Mouse (Mus musculus): ENCODE data around the gene Galnt2. TPM values are rescaled to one million over a fixed set of nuclear protein-coding genes. Genes with fewer than 3 reads are reported as not detected.

The Galnt2 gene
- polyA plus RNA-seq, 1 experiment from 2014 or later: 54.3 TPM

- no peak overlapping the region for H3K4me3 ChIP-seq (ENCODE audit: low read depth, low read length)
- DNase-seq (ENCODE audit: low spot score) (peak; percentile 58), ATAC-seq (0 out of 2 replicates have a peak, but pooled peaks have one; percentile 21)
- peak overlapping the region; percentile 60 for H3K27ac ChIP-seq (ENCODE audit: low read length)
- peak overlapping the region; percentile 22; the same call in 1 of the 2 replicates for H3K4me2 ChIP-seq (replicated peaks; ENCODE audit: low read depth, low read length)
- H3K36me3 ChIP-seq (ENCODE audit: insufficient read depth, low read length): no peaks in the 10 kb centered on the region
- TF ChIP-seq CTCF (IDR thresholded peaks at IDR 0.05) (no peak), EP300 (IDR thresholded peaks at IDR 0.05) (no peak)
- H3K9me3 ChIP-seq (ENCODE audit: low read length): no peaks in the 10 kb centered on the region
- H3K9ac ChIP-seq (replicated peaks; ENCODE audit: low read depth): no peak overlapping the region
- H3K27me3 ChIP-seq (replicated peaks; ENCODE audit: insufficient read depth, low read length): no peaks in the 10 kb centered on the region
- peaks cover 16% of the 10 kb centered on the region; the same call in 1 of the 2 replicates for H3K4me1 ChIP-seq (ENCODE audit: insufficient read depth, low read depth, low read length)
- whole genome bisulfite sequencing: 14% methylated on average over 3 of the region's 3 CpGs
Observed at GRCm38 (mm10) chr8:124250255-124250654, 19.1 kb downstream of the Galnt2 start.

GRCm38 (mm10) chr8:124250785-124251184 lies 19.6 kb downstream of the Galnt2 start:
- no peak overlapping the region for H3K4me3 ChIP-seq (ENCODE audit: low read depth, low read length)
- H3K4me2 ChIP-seq (replicated peaks; ENCODE audit: low read depth, low read length): peak overlapping the region; percentile 22; the same call in 1 of the 2 replicates
- no peaks in the 10 kb centered on the region for H3K36me3 ChIP-seq (ENCODE audit: insufficient read depth, low read length)
- H3K4me1 ChIP-seq (ENCODE audit: insufficient read depth, low read depth, low read length): peaks cover 16% of the 10 kb centered on the region; the same call in 1 of the 2 replicates
- ATAC-seq: peak; percentile 84
- peak; percentile 97 for DNase-seq (ENCODE audit: low spot score)
- H3K27me3 ChIP-seq (replicated peaks; ENCODE audit: insufficient read depth, low read length): no peaks in the 10 kb centered on the region
- H3K9me3 ChIP-seq (ENCODE audit: low read length): no peaks in the 10 kb centered on the region
- peak overlapping the region; percentile 60 for H3K27ac ChIP-seq (ENCODE audit: low read length)
- 28% methylated on average over 4 of the region's 4 CpGs for WGBS
- TF ChIP-seq CTCF (IDR thresholded peaks at IDR 0.05): peak; percentile 28; the same call in 1 of the 2 replicates
- TF ChIP-seq EP300 (IDR thresholded peaks at IDR 0.05): peak; percentile 93
- no peak overlapping the region for H3K9ac ChIP-seq (replicated peaks; ENCODE audit: low read depth)

- no peak for TF ChIP-seq CTCF (IDR thresholded peaks at IDR 0.05)
- TF ChIP-seq EP300 (IDR thresholded peaks at IDR 0.05): peak; percentile 58
- ATAC-seq: peak; percentile 43; the same call in 1 of the 2 replicates
- Histone ChIP-seq H3K27me3 (replicated peaks; ENCODE audit: insufficient read depth, low read length) (no peaks in the 10 kb centered on the region), H3K9ac (replicated peaks; ENCODE audit: low read depth) (no peak overlapping the region), H3K9me3 (ENCODE audit: low read length) (no peaks in the 10 kb centered on the region), H3K36me3 (ENCODE audit: insufficient read depth, low read length) (no peaks in the 10 kb centered on the region), H3K4me2 (replicated peaks; ENCODE audit: low read depth, low read length) (no peak overlapping the region), H3K4me3 (ENCODE audit: low read depth, low read length) (no peak overlapping the region), H3K4me1 (ENCODE audit: insufficient read depth, low read depth, low read length) (peaks cover 30% of the 10 kb centered on the region), H3K27ac (ENCODE audit: low read length) (peak overlapping the region; percentile 73)
- WGBS: 44% methylated on average over 5 of the region's 5 CpGs
- DNase-seq (ENCODE audit: low spot score): peak; percentile 87
Observed at GRCm38 (mm10) chr8:124252533-124252950, 21.4 kb downstream of the Galnt2 start.

DNA sequence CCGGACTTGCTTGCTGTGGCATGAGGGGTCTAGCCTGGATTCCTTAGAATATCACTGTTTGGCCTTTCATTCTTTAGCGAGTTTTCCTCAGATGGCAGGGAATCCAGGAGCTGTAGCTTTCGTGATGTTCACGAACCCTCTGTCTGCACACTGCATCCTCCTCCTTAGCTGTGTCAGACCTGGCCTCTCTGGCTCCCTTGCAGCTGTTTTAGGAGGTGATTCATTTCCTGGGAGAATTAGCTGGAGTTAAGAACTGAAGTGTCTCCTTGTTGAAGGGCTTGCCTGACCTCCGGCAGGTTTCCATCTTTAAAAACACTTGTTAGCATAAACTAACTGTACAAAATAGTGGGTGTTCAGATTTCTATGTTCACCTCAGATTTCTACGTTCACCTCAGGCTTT lies 22.7 kb downstream of the Galnt2 start:
- no peak overlapping the region for H3K4me2 ChIP-seq (replicated peaks; ENCODE audit: low read depth, low read length)
- DNase-seq (ENCODE audit: low spot score): no peak
- no peaks in the 10 kb centered on the region for H3K36me3 ChIP-seq (ENCODE audit: insufficient read depth, low read length)
- peaks cover 34% of the 10 kb centered on the region for H3K4me1 ChIP-seq (ENCODE audit: insufficient read depth, low read depth, low read length)
- no peaks in the 10 kb centered on the region for H3K9me3 ChIP-seq (ENCODE audit: low read length)
- H3K27ac ChIP-seq (ENCODE audit: low read length): no peak overlapping the region
- no peak overlapping the region for H3K9ac ChIP-seq (replicated peaks; ENCODE audit: low read depth)
- H3K27me3 ChIP-seq (replicated peaks; ENCODE audit: insufficient read depth, low read length): no peaks in the 10 kb centered on the region
- WGBS: 76% methylated on average over 6 of the region's 6 CpGs
- no peak for TF ChIP-seq EP300 (IDR thresholded peaks at IDR 0.05)
- TF ChIP-seq CTCF (IDR thresholded peaks at IDR 0.05): no peak
- H3K4me3 ChIP-seq (ENCODE audit: low read depth, low read length): no peak overlapping the region
- ATAC-seq: no peak

GRCm38 (mm10) chr8:124256841-124257240 lies 25.6 kb downstream of the Galnt2 start:
- DNase-seq (ENCODE audit: low spot score) (peak; percentile 50), ATAC-seq (peak; percentile 46)
- Histone ChIP-seq H3K27me3 (replicated peaks; ENCODE audit: insufficient read depth, low read length) (no peaks in the 10 kb centered on the region), H3K4me1 (ENCODE audit: insufficient read depth, low read depth, low read length) (peaks cover 35% of the 10 kb centered on the region), H3K36me3 (ENCODE audit: insufficient read depth, low read length) (no peaks in the 10 kb centered on the region), H3K9me3 (ENCODE audit: low read length) (no peaks in the 10 kb centered on the region), H3K4me3 (ENCODE audit: low read depth, low read length) (no peak overlapping the region), H3K9ac (replicated peaks; ENCODE audit: low read depth) (no peak overlapping the region), H3K27ac (ENCODE audit: low read length) (peak overlapping the region; percentile 57), H3K4me2 (replicated peaks; ENCODE audit: low read depth, low read length) (no peak overlapping the region)
- 59% methylated on average over 9 of the region's 9 CpGs for WGBS
- TF ChIP-seq CTCF (IDR thresholded peaks at IDR 0.05) (no peak), EP300 (IDR thresholded peaks at IDR 0.05) (no peak)

DNA sequence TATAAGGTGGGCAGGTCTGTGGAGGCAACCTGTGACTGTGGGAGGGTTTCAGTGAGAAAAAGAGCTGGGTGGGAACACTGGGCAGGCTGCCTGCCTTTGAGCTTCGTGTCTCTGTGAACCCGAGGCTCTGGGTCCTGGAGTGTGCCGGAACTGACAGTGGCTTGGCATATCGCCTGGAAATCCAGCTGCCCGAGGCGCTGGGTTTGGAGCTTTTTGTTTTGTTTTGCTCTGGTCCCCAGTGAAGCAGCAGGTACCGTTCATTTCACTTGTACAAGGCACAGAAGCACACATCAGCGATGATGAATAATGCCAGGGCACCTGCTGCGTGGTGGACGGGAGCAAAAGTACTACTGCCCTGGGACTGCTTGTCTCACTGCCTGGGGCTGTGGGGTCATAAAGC lies 26.2 kb downstream of the Galnt2 start:
- Histone ChIP-seq H3K9me3 (ENCODE audit: low read length) (no peaks in the 10 kb centered on the region), H3K9ac (replicated peaks; ENCODE audit: low read depth) (no peak overlapping the region), H3K27ac (ENCODE audit: low read length) (peak overlapping the region; percentile 57), H3K36me3 (ENCODE audit: insufficient read depth, low read length) (no peaks in the 10 kb centered on the region), H3K4me2 (replicated peaks; ENCODE audit: low read depth, low read length) (no peak overlapping the region), H3K4me3 (ENCODE audit: low read depth, low read length) (no peak overlapping the region), H3K4me1 (ENCODE audit: insufficient read depth, low read depth, low read length) (peaks cover 30% of the 10 kb centered on the region), H3K27me3 (replicated peaks; ENCODE audit: insufficient read depth, low read length) (no peaks in the 10 kb centered on the region)
- DNase-seq (ENCODE audit: low spot score): peak; percentile 90
- WGBS: 25% methylated on average over 10 of the region's 10 CpGs
- no peak for TF ChIP-seq CTCF (IDR thresholded peaks at IDR 0.05)
- TF ChIP-seq EP300 (IDR thresholded peaks at IDR 0.05): no peak
- peak; percentile 68 for ATAC-seq
